Mouse (Mus musculus) lung, postnatal 0 days (tissue): ENCODE results near the gene Arpc4.

Experiments
- CTCF ChIP-seq: IDR thresholded peaks from 2 replicates; pipeline ENCODE4 v1.5.1; 2016; ENCODE audit warnings: antibody characterized with exemption, mild to moderate bottlenecking
- EP300 ChIP-seq: IDR thresholded peaks from 2 replicates; pipeline ENCODE4 v1.6.1; 2016; ENCODE audit warnings: antibody characterized with exemption, mild to moderate bottlenecking, control low read depth

DNA sequence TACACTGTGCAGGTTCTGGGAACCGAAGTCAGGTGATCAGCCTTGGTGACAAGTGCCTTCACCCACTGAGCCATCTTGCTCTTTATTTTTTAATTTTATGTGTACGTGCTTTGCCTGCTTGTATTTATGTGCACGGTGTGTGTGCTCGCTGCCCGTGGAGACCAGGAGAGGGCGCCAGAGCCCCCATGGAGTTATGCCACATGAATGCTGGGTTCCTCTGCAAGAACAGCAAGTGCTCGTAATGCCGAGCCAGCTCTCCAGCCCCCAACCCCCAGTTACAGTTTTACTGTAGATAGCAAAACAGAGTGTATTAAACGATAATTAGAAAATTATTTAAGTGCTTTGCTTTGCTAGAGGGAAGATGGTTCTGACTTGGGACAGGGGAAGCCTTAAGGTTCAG, 28.8 kb downstream of the Arpc4 start:
- peak; percentile 26 for TF ChIP-seq CTCF
- TF ChIP-seq EP300 = no peak
